Mouse (Mus musculus) neural tube, embryonic 15.5 days (tissue): ENCODE measurements around the gene Hist2h2aa2. TPM values are rescaled to one million over a fixed set of nuclear protein-coding genes. Genes with fewer than 3 reads are reported as not detected.

Experiments used
- microRNA-seq: library from miRNA; unstranded; fragments of <30 nt; microRNA quantifications from one replicate; pipeline ENCODE4, GENCODE M21; 2017
- polyA plus RNA-seq: library from polyadenylated mRNA; unstranded; fragments of >200 nt; fragmentation: Nextera tagmentation; extraction: Ambion mirVana; gene quantifications from 2 replicates; pipeline ENCODE4 v1.2.1, GENCODE M21; 2015

The Hist2h2aa2 gene
- polyA plus RNA-seq, 1 experiment from 2014 or later: 32.3 TPM

Small RNA genes lying within 50 kb of the gene (microRNA-seq; reads per million reads assigned to microRNA genes)
- gene Gm44492 (not detected), gene Gm47311 (not detected), gene Gm47313 (not detected)

Other genes with a start within 250 kb of the Hist2h2aa2 start
- 46.7 and 48.6 TPM in 2 replicates for gene Plekho1, start 244.3 kb downstream of the Hist2h2aa2 start, polyA plus RNA-seq
- gene Vps45, start 181.8 kb downstream of the Hist2h2aa2 start, polyA plus RNA-seq: 53.8 and 67.8 TPM in 2 replicates
- gene Otud7b, start 135.7 kb downstream of the Hist2h2aa2 start, polyA plus RNA-seq: 10.5 TPM in 2 replicates
- 12.6 and 13.3 TPM in 2 replicates for gene Mtmr11, start 78.3 kb downstream of the Hist2h2aa2 start, polyA plus RNA-seq
- 127 and 150 TPM in 2 replicates for gene Sf3b4, start 67.9 kb downstream of the Hist2h2aa2 start, polyA plus RNA-seq
- 110 and 136 TPM in 2 replicates for gene Sv2a, start 59.1 kb downstream of the Hist2h2aa2 start, polyA plus RNA-seq
- 53.9 and 58.6 TPM in 2 replicates for gene Bola1, start 20.6 kb downstream of the Hist2h2aa2 start, polyA plus RNA-seq
- gene Hist2h2ab, start 20.4 kb downstream of the Hist2h2aa2 start, polyA plus RNA-seq: 0.47 TPM in 1 of 2 replicates, not detected in the other
- gene Hist2h2ac, start 19.4 kb downstream of the Hist2h2aa2 start, polyA plus RNA-seq: 0.72 and 3.5 TPM in 2 replicates
- gene Hist2h2be, start 19.2 kb downstream of the Hist2h2aa2 start, polyA plus RNA-seq: 4.0 and 4.6 TPM in 2 replicates
- 1.3 and 2.5 TPM in 2 replicates for gene Hist2h3c2, start 1.1 kb downstream of the Hist2h2aa2 start, polyA plus RNA-seq
- gene Hist2h2aa1, start 5.2 kb upstream of the Hist2h2aa2 start, polyA plus RNA-seq: 9.8 and 14.3 TPM in 2 replicates
- 0.14 and 0.65 TPM in 2 replicates for gene Hist2h3c1, start 6.4 kb upstream of the Hist2h2aa2 start, polyA plus RNA-seq
- gene Hist2h4, start 23.0 kb upstream of the Hist2h2aa2 start, polyA plus RNA-seq: 4.9 and 5.1 TPM in 2 replicates
- 9.4 and 16.0 TPM in 2 replicates for gene Hist2h3b, start 28.4 kb upstream of the Hist2h2aa2 start, polyA plus RNA-seq
- 0.61 and 3.0 TPM in 2 replicates for gene Hist2h2bb, start 29.5 kb upstream of the Hist2h2aa2 start, polyA plus RNA-seq
- gene Fcgr1, start 53.7 kb upstream of the Hist2h2aa2 start, polyA plus RNA-seq: 1.8 and 3.5 TPM in 2 replicates
- not detected in 2 replicates for gene BC107364, start 212.0 kb upstream of the Hist2h2aa2 start, polyA plus RNA-seq